Mouse (Mus musculus) heart, adult 11 months (tissue): ENCODE measurements at regions not wholly inside any gene's neighbourhood (a gene's known extent, or its start where the extent isn't known, plus 50 kb on each side); places are given as distances from the start of the nearest gene placed in this dataset.
A peak's percentile ranks its signal among the peaks of the same experiment; 100 is the strongest.
"Not testable (repeated sequence)": the region's sequence is repeated elsewhere in the genome, so short reads cannot be mapped to it uniquely, and the experiment has no call there.

Experiments
- DNase-seq: peaks from one replicate; pipeline ENCODE4 v3.0.0; 2022

DNA sequence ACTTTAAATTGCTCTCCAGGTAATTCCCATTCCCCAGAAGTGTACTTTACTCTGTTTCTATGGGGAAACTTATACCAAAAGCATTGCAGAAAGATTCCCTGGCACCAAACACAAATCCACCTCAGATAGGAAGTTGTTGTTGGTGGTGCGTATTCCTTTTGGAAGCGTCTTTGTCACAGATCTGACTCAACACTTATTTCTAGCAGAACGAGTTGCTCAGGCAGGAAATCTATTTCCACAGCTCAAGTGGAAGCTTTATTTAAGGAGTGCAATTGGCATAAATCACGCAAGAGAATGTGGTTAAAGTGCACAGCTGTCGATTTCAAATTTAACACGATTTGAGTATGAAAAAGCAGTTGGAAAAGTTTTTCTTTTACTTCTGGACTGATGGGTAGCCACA lies 436.9 kb upstream of the Ghitm start:
- DNase-seq, result no peak

DNA sequence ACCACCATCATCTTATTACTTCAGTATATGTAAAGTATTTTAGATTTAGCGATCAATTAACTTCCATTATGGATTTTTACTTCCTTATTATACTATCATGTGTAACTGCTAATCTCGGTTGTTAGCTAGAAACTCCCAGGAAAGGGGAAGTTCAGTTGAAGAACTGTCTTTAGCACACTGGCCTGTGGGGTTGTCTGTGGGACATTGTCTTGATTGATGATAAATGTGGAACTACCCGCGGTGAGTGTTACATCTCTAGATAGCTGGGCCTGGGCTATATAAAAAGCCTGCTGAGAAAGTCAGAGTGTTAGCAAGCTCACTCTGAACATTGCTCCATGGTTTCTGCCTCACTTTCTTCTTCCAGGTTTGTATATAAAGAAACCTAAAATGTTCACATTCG lies 423.2 kb upstream of the Ghitm start:
- DNase-seq, result no peak

DNA sequence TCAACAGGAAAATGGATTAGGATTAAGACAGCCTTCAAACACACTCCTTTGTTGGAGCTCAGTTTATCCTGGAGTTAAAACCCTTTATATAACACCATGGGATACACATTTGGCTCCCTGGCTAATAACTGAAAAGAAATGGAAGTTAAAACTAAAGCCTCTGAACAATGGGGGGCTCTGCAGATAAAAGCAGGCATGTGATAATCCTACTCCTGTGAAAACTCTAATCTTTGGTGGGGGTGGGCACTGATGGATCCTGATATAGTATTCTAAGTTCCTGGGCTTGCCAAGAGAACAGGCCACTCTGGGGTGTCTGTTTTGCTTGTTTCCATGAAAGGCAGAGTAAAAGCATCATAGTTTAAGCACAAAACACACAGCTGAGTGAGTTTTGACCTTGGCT lies 388.5 kb upstream of the Ghitm start:
- no peak for DNase-seq

DNA sequence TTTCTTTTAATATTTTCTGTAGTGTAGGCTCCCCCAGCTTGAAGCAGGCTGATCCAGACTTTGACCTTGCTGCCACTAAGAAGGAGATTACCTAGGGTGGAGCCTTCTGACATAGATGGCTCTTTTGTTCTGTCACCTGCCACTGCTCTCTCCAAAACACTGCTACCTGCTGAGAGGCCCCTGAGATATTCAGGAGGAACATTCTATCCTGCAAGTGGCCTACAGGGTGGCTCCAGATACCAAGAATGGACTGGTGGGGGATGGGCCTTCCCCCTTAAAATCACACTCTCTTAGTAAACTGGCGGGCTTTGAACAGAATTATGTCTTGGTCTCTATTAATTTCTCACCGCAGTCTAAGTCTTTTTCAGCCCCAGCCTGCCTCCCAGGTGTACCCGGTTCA lies 385.6 kb upstream of the Ghitm start:
- not testable (repeated sequence) for DNase-seq

DNA sequence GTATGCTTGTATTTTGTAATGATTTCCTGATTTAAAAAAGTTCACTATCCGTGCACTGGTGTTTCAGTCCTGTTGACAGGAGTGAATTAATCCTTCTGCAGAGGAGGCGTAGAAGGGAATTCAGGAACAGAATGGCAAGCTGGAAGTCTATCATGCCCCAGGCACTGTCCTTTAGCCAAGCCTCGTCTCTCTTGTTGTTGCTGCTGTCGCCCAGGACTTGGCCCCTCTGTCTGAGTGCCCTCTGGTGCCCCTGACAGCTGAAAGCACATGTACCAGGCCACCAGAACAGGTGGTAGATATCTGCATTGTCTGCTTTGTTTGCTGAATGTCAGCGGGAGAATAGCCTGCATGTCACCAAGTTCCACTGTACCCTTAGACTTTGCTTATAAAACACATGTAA lies 370.2 kb upstream of the Ghitm start:
- peak; percentile 85 for DNase-seq

DNA sequence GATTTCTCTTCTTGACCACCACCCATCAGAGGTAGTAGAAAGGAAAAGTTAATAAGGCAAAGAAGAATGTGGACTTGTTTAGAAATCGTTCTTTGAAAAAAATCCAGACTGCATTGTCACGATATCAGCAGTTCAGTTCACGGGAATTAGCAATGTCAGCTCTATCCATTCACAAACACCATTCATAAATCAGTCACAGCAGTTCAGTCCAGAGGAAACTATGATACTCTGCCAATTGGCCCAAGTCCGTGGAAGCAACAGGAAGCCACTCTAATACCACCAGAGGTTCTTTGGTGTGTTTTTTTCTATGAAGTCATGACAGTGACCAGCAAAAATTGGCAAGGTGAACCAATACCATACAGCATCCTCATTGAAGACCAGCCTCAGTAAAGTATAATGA lies 355.6 kb upstream of the Ghitm start:
- DNase-seq, result no peak

DNA sequence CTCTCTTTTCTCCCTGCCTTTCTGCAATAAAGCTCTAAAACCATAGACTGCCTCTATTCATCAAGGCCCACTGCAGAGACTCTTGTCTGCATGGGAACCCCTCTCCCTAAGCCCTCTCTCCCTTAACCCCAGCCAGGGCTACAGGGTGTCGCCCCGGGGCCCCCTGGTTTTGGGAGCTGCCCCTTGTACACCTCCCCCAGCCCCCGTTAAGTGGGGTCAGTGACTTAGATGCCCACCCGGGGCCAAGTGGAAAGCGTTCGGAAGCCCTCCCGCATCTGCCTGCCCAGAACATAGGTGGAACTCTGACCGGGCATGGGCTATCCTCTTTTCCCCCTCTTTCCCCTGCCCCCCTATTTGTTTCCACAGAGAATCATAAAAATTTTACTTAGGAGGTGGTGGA lies 350.2 kb upstream of the Ghitm start:
- peak; percentile 84 for DNase-seq

DNA sequence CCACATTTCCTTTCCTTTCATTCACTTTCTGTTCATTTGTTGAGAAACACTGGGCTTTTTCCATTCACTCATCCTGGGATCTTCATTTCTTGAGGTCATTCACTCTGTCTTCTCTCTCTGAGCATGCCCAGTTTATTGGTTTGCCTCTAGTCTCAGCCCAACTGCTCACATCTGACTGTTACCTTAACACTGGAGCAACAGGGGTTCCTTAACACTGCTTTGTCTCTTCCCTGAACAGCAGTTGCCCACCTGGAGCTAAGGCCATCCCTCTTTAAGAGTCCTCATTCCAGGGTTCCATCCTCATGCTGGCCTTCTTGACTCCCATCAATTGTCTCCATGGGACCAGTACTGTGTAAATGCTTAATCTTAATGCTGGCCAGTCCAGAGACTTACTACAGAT lies 342.5 kb upstream of the Ghitm start:
- no peak for DNase-seq

DNA sequence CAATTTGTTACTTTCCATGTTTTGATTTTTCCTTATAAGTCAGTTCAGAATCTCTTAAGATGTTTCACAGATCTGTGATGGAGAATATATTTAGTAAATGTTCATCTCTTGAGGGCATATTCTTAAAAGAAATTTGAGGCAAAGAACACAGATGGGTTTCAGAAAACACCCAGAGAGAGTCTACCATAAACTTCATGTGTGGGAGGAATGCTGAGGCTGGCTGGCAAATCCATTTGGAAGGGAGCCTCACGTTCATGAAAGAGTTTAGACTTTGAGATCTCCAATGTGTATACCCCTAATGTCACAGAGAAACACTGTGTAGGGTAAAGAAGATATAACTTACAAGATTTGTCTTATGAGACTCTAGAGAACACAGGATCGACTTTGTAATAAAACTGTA lies 333.6 kb upstream of the Ghitm start:
- DNase-seq, result no peak

DNA sequence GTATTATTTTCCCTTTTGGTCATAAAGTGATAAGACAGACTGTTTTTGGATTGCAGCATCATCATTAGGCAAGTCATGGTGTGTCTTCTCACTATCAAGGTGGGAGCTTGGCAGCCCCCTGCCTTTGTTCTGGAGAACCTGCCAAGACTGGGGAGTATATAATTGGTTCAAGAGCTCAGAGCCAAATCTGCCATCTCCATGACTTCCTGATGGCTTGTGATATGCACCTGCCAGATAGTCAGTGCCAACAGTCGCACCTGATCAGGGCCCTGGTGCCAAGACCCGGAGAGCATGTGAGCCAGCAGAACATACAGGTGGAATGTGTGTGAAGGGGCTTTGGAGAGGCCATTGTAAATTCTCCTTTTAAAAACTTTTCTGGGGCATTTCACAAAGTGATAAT lies 305.8 kb upstream of the Ghitm start:
- DNase-seq, result no peak

DNA sequence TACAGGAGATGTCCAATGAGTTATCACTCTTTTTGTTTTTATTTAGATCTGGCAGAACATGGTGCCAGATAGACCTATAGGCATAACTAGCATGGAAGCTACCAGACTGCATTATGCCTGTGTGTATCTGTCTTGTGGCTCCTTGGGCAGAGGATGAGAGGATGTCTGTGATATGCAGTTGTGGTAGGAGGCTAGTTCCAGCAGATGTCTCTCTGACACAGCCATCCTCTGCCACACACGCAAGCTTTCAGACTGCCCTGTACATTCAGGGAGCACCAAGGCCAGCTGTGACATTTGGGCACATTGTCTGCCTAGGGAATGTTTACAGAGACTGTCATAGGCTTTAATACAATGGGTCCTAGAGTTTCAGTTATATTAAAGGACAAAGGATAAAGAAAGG lies 295.6 kb upstream of the Ghitm start:
- peak; percentile 76 for DNase-seq

DNA sequence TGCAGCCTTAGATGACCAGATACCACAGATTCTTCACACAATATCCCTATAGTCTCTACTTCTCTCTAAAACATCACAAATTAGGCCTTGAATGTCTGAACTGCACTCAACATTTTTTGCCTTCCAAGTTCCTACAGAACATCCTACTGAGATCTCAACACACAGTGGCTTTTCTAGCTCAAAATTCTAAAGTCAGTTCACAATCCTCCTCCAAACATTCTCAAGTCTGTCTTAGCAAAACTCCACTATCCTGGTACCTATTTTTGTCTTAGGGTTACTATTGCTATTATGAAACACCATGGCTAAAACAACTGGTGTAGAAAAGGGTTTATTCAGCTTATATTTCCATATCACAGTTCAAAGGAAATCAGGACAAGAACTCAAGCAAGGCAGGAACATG lies 290.4 kb upstream of the Ghitm start:
- DNase-seq, result no peak

DNA sequence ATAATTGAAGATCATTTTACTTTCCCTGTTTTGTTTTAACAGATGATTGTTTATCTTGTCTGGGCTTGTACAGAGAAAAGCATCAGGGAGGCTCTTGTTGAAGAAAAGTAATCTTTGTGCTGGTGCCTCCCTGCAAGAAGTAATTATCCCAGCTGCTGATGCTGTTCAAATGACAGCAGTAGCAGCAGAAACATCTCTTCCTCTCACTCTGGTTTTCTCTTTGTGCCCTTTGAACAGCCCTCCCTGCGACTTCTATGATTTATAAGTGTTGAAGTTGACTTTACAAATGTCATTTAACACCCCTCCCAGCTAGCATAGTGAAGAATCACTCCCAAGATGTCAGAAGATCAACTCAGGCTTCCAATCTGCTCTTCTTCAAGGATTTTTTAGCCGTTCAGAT lies 286.5 kb upstream of the Ghitm start:
- no peak for DNase-seq

DNA sequence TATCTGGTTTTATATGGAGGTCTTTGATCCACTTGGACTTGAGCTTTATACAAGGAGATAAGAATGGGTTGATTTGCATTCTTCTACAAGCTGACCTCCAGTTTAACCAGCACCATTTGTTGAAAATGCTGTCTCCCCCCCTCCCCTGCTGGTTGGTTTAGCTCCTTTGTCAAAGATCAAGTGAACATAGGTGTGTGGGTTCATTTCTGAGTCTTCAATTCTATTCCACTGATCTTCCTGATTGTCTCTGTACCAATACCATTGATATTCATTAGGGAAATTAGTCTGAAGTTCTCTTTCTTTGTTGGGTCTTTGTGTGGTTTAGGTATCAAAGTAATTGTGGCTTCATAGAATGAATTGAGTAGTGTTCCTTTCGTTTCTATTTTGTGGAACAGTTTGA lies 277.5 kb upstream of the Ghitm start:
- DNase-seq, result not testable (repeated sequence)

DNA sequence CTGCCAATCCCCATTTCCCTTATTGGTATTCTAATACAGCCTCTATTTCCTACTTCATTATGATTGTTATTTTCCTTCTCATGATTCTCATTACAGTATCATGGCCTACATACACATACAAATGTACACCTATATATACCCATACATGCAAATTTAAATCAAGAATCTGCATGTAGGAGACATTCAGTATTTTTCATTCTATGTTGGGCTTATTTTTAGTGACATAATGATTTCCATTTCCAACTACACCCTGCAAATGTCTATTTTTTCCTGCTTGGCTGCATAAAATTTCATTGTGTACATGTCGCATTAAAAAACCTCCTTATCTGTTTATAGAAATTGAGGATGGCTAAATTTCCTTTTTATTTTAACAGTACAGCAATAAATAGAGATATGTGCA lies 236.9 kb upstream of the Ghitm start:
- DNase-seq, result no peak

DNA sequence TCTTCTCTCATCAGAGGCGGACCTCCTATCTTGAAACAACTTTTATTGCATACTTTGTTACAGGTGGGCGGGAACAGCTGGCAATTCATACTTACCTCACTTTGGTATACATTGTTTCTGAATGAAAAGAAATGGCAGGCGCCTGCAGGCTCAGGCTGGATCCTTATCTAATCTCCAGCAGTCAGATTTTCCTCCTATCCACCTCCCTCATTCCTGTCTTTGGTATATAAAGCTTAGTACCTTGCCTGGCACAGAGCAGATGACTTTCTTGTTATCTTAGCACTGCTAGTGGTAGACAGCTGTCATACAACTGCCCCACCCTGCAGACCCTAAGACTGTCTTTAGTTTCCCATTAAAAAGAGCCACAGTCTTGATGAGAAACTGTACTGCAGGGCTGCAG lies 226.8 kb upstream of the Ghitm start:
- peak; percentile 42 for DNase-seq

DNA sequence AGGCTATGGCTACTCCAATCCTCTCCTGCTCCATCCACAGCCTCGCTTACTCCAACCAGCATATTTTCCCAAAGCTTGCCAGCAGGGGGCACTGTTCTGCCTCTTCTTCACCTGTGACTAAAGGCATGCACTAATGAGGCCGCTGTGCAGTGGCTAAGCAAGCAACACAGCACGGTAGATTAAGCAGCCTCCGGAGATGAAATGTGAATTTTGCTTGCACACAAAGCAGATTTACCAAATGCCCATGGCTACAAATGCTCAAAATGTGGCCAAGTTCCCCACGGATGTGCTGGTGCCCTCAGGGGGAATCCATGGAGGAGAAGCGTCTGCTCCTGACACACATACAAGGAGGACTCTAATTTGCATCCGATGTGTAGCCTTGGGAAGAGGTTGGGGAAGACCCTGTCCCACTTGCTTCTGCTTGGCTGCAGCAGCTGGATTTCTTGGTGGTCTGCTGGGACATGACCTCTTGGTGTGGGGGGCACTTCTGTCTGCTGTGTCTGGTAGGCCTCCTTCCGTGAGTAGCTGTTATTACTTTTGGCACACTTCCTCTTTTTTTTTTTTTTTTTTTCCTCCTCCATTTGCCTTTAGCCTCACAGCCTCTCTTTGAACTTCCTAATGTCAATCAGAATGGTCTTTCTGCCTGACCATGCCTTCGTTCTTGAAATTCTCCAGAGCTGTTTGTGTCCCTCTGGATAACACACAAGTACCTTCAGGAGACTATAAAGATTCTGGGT lies 221.1 kb upstream of the Ghitm start:
- DNase-seq, result peak; percentile 84

DNA sequence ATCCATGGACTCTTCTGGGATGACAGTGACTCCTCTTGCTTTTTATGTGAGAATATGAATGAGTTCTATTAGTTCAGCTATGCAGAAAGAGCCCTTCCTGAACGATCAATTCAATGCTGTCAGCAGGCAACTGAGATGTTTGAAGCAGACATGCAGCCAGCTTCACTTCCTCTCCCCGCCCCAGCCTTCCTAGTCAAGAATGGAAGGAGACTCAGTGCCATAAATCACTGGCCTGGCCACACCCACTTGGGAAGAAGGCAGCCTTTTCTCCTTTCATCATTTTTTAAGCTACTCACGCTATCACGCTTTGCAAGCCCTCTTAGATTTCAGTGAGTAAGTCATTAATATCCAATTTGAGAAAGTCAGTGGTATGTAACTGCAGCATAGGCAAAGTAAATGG lies 188.3 kb upstream of the Ghitm start:
- DNase-seq, result no peak

DNA sequence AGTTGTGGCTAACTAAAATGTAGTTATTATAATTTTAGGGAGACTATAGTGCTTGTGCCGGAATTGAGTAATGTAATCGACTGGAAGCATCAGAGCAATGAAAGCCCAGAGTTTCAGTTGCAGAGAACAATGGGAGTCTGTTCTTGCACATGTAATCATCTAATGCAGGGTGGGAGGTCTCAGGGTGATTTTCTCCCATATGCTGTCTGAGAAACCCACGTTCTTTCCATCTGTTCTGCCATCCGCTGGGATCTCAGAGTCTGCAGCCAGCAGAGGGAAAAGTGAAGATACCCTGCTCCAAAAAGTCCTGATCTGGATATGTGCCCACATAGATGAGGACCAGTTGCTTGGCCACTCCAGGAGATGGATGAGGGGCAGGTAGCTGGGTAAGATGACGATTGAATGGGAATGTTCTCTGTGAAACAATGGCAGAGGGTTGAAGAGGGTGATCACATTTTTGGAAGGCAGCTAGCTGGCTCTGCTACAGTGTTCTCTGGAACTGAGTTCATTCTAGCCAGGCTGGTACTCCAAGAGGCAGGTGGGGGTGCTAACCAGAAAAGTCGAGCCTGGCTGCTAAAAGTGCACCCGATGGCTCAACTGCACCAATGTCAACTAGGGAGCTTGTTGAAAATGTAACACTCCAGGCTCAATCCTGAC lies 180.3 kb upstream of the Ghitm start:
- no peak for DNase-seq

DNA sequence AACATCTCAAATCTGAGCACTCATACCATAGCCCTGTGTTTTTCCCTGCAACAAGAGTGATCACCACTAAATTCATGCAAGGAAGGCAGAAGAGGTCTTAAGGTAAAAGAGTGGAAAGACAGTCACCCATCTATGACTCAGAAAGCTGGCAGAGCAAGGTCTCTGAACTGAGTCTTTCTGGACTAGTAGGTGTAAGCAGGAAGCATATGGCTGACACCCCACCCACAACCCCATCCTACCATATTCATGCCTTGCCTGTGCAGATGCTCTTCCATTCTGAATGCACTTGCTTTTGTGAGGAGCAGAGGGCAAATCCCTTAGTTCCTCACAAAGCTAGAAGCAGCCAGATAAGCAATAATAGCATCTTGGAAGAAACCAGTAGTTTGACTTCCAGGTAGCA lies 178.8 kb upstream of the Ghitm start:
- no peak for DNase-seq

DNA sequence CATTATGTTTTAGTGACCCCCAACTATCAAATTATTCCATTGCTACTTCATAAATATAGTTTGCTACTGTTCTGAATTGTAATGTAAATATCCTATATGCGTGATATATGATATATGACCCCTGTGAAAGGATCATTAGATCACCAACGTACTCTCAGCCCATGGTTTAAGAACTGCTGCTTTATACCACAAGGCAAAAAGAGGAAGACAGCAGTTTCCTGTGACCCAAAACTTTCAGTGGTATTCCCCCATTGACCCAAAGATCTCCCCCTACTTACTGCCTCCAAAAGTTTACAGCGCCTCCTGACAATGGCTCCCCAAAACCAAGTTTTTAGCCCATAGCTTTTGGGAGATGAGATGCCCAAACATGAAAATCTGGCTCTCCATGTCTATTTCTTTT lies 177.8 kb upstream of the Ghitm start:
- no peak for DNase-seq

DNA sequence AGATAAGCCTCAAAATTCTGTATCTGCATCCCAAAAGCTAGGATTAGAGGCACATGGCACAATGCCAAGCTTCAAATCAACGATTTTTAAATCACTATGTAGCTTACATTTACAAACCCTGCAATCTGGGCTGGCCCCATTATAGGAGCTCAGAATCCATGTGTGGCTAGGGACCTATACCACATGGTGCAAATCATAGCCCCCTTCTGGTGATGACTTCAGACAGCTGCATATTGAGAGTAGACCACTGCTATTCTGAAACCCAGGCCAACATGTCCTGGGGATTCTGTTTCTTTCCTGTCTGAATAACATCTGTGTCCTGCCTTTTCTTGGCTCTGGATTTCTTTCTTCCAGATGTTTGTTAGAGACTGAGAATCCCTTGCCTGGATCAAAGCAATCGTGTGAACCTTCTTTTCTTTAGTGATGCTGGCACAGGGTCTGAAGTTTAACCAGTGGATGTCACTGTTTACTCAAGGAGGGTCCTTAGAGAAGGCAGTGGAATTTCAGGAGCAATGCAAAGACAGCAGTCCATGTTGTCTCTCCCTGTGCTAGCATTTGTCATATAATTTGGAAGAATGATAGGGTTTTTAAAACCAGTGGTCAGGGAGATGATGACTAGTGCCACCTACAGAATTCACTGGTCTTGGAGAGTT lies 171.7 kb upstream of the Ghitm start:
- no peak for DNase-seq

DNA sequence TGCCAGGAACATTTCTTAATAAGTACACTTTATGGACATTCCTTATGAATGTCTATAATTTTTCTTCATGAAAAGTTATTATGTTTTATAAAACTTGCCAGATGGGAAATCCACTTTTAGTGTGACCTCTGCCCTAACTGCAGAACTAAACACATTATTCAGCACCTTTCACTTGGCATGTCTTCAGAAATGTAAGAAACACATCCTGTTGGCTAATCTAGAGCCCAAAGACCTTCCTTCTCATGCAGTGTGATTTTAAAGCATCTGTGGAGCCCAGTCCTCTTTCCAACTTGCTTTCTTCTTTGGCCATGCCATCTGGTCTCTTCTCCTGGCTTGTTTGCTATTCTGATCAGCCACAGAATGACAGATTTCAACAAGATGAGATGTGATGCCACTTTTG lies 163.6 kb upstream of the Ghitm start:
- DNase-seq, result no peak

DNA sequence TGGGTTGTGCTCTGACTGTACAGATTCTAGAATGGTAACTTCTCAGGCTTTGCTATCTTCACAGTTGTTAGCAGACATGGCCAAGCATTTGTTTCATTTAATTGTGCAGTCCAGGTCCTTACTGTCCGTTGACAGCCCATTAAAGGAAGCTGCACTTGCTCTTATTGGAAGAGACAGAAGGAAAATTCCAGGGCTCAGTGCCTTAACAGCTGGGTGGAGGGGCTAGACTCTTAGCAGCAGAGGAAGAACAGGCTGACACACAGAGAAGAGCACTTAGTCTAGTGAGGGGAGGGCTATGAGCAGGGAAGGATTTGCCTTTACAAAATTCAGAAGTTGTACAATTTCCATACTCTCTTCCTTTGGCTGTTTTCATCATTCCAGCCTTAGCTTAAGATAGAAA lies 161.5 kb upstream of the Ghitm start:
- no peak for DNase-seq
